Mouse (Mus musculus) CH12.LX (cell line): ENCODE results near the gene Trmt10b.

Experiments
- CTCF ChIP-seq, 2 experiments: IDR thresholded peaks in 1 of 2; conservative IDR thresholded peaks in 1 of 2; 2 replicates each; pipeline ENCODE4 v1.5.1; 2011 to 2012; ENCODE audit warnings: low read depth in 2 of 2, low read length in 2 of 2, improper control_type of control experiment in 1 of 2, inconsistent platforms in 1 of 2, mild to moderate bottlenecking in 1 of 2, moderate library complexity in 1 of 2
- EP300 ChIP-seq: IDR thresholded peaks from 2 replicates; pipeline ENCODE4 v1.6.1; 2011; ENCODE audit warnings: low read length, improper control_type of control experiment

DNA sequence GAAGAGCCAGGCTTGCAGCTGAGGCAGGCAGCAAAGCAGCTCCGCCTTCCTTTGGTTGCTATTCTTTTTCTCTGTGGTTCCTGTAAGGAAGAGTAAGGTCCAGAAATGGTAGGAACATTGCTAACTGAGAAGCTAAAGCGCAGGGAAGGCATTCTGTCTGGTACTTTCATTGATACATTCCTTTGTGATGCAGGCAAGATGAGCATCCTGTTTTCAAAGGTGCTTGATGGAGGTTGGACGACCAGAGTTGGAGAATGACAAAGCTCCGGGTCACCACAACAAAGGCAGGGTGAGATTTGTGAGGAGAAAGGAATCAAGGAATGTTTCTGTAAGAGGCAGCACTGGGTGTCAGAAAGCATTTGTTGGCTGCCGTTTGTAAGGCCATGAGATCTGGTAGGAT is 9.0 kb upstream of the Trmt10b start:
- no peak for TF ChIP-seq CTCF (conservative IDR thresholded peaks at IDR 0.05 in 1 of 2, IDR thresholded peaks at IDR 0.05 in 1 of 2; ENCODE audit: low read depth in 2 of 2, low read length in 2 of 2)
- no peak for TF ChIP-seq EP300
